Mouse (Mus musculus) midbrain, embryonic 13.5 days (tissue): ENCODE results near the gene Syt17. TPM values are rescaled to one million over a fixed set of nuclear protein-coding genes. Genes with fewer than 3 reads are reported as not detected.
A peak's percentile ranks its signal among the peaks of the same experiment; 100 is the strongest.

Source experiments
- ATAC-seq: fragments of 200-750 bp; cut with Nextera tagmentation; 2 replicates; pipeline ENCODE4 v1.8.0; 2017; ENCODE audit warnings: mild to moderate bottlenecking, moderate TSS enrichment, moderate library complexity
- H3K27ac ChIP-seq: fragments of 300-500 bp; sonication (generic); 2 replicates; pipeline ENCODE4 v1.5.1; 2015; ENCODE audit warnings: inconsistent platforms, mild to moderate bottlenecking, moderate library complexity
- H3K27me3 ChIP-seq: fragments of 300-500 bp; sonication (generic); 2 replicates; pipeline ENCODE4 v1.6.1; 2015; ENCODE audit warnings: mild to moderate bottlenecking, inconsistent platforms
- H3K36me3 ChIP-seq: fragments of 300-500 bp; sonication (generic); 2 replicates; pipeline ENCODE4 v1.6.1; 2015; ENCODE audit warnings: mild to moderate bottlenecking, inconsistent platforms
- H3K4me1 ChIP-seq: fragments of 300-500 bp; sonication (generic); replicated peaks from 2 replicates; pipeline ENCODE4 v1.6.1; 2015; ENCODE audit warnings: inconsistent platforms
- H3K4me2 ChIP-seq: fragments of 300-500 bp; sonication (generic); replicated peaks from 2 replicates; pipeline ENCODE4 v1.6.1; 2015; ENCODE audit warnings: moderate library complexity, mild to moderate bottlenecking, inconsistent platforms
- H3K4me3 ChIP-seq: fragments of 300-500 bp; sonication (generic); replicated peaks from 2 replicates; pipeline ENCODE4 v1.5.1; 2015; ENCODE audit warnings: mild to moderate bottlenecking, inconsistent platforms
- H3K9ac ChIP-seq: fragments of 300-500 bp; sonication (generic); replicated peaks from 2 replicates; pipeline ENCODE4 v1.6.1; 2015; ENCODE audit warnings: mild to moderate bottlenecking, inconsistent platforms
- H3K9me3 ChIP-seq: fragments of 300-500 bp; sonication (generic); 2 replicates; pipeline ENCODE4 v1.6.1; 2016; ENCODE audit warnings: mild to moderate bottlenecking, inconsistent platforms
- WGBS: fragments of 180-500 bp; shearing (Covaris S2); methylation state at CpG from one replicate; pipeline ENCODE4 v1.1.7; 2015; 5-methylcytosine and 5-hydroxymethylcytosine counted together
- polyA plus RNA-seq: library from polyadenylated mRNA; unstranded; fragments of >200 nt; fragmentation: Nextera tagmentation; extraction: Ambion mirVana; gene quantifications from 2 replicates; pipeline ENCODE4 v1.2.1, GENCODE M21; 2015

Syt17 gene
- polyA plus RNA-seq, 1 experiment from 2014 or later: 9.6 TPM

DNA sequence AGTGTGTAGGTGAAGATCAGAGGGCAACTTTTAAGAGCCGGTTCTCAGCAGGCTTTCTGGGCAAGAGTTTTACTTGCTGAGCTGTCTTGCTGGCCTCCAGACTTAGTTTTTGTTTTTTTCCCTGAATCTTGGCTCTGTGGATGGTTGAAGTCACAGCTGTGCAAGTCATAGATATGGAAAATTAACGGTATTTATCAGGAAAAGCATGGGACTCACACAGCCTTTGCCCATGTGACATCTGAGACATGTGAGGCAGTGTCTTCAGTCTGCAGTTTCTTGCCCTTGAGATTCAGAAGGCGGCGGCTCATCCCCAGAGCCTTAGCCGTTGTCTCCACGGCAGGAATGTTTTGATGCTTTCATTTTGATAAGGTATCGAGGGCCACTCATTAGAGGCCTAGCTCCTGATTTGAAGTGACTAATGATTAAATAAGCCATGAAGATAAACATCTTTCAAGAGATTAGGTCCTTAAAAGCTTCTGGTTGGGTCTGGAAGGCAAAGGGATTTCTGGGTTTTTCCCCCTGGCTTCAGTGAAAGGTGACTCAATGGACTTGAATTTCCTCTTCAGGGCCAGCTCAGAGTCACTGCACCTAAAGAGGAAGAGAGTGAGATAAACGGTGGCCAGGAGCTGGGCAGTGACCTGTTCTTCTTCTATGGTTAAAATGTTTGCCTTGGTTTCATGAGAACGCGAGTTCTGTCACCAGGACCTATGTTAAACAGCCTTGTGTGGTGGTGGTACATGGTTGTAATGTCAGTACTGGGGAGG, 33.2 kb upstream of the Syt17 start:
- no peak overlapping the region for H3K4me2 ChIP-seq
- 88% methylated on average over 10 of the region's 10 CpGs for WGBS
- H3K27ac ChIP-seq: no peak overlapping the region
- H3K27me3 ChIP-seq: no peaks in the 10 kb centered on the region
- H3K9ac ChIP-seq: no peak overlapping the region
- H3K4me3 ChIP-seq: no peak overlapping the region
- H3K36me3 ChIP-seq: no peaks in the 10 kb centered on the region
- H3K9me3 ChIP-seq: no peaks in the 10 kb centered on the region
- no peaks in the 10 kb centered on the region for H3K4me1 ChIP-seq
- ATAC-seq: no peak

DNA sequence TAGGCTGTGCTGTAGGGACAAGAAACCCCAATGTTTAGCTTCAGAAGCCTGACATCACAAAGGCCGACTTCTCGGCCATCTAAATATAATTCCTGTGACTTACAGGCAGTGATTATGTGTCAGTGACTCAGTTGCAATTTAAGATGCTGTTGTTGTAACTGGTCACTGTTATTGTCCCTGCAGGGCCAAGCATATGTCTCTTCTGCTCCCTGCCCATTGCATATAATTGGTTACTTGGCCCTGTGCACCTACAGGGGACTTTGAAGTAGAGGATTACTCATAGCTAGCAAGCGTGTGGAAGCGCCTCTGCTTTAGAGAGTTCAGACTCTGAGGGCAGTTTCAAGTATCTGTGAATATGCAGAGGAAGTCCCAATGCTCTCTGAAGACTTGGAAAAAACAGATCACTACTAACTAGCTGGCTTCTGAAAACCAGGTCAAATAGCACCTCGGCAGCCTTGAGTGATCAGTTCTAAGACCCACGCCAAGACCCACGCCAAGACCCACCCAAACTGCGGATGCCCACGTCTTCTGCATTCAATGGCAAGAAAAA, 32.2 kb upstream of the Syt17 start:
- Histone ChIP-seq H3K27me3 (no peaks in the 10 kb centered on the region), H3K9me3 (no peaks in the 10 kb centered on the region), H3K4me3 (no peak overlapping the region), H3K27ac (no peak overlapping the region), H3K36me3 (no peaks in the 10 kb centered on the region), H3K4me2 (no peak overlapping the region), H3K9ac (no peak overlapping the region), H3K4me1 (no peaks in the 10 kb centered on the region)
- WGBS: 92% methylated on average over 9 of the region's 9 CpGs
- no peak for ATAC-seq

DNA sequence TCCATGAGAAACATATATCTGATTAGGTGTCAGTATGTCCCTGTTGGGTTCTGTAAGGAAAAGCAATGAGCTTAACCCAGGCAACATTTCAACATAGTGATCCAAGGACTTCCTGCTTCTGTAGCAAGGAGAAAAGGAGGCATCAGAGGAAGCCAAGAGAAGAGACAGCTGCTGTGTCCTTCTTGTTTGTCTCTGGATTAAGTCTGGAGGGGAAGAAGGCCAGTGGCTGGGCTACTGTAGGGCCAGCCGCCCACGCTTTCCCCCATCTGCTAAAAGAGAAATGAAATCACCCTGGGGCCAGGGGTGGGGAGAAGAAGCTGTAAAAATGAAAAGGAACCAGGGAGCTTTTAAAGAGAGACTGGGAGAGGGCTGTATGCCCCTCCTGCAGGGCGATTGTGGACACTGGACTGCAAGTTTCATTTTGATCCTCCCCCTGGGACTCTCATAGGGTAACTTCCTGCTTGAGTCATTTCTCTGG, 30.9 kb upstream of the Syt17 start:
- no peak overlapping the region for H3K27ac ChIP-seq
- no peaks in the 10 kb centered on the region for H3K4me1 ChIP-seq
- no peak overlapping the region for H3K4me3 ChIP-seq
- H3K4me2 ChIP-seq: no peak overlapping the region
- H3K9ac ChIP-seq: no peak overlapping the region
- no peaks in the 10 kb centered on the region for H3K36me3 ChIP-seq
- no peak for ATAC-seq
- 55% methylated on average over 3 of the region's 3 CpGs for whole genome bisulfite sequencing
- H3K27me3 ChIP-seq: no peaks in the 10 kb centered on the region
- H3K9me3 ChIP-seq: no peaks in the 10 kb centered on the region

DNA sequence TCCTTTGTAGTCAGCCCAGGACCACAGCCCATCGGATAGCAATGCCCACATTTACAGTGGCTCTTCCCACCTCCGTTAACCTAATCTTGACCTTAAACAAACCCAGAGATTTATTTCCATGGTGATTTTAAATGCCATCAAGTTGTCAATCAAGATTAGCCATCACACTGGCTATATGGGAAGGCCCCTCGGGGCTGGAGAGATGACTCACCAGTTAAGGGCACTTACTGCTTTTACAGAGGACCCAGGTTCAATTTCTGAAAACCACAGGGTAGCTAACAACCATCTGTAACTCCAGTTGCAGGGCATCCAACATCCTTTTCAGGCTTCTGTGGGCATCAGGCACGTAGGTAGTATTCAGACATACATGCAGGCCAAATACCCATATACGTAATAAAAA, 28.4 kb upstream of the Syt17 start:
- no peak overlapping the region for H3K4me3 ChIP-seq
- no peak overlapping the region for H3K4me2 ChIP-seq
- ATAC-seq: no peak
- H3K36me3 ChIP-seq: no peaks in the 10 kb centered on the region
- no peaks in the 10 kb centered on the region for H3K4me1 ChIP-seq
- WGBS: 53% methylated on average over 5 of the region's 5 CpGs
- H3K27ac ChIP-seq: no peak overlapping the region
- H3K9ac ChIP-seq: no peak overlapping the region
- no peaks in the 10 kb centered on the region for H3K9me3 ChIP-seq
- no peaks in the 10 kb centered on the region for H3K27me3 ChIP-seq

DNA sequence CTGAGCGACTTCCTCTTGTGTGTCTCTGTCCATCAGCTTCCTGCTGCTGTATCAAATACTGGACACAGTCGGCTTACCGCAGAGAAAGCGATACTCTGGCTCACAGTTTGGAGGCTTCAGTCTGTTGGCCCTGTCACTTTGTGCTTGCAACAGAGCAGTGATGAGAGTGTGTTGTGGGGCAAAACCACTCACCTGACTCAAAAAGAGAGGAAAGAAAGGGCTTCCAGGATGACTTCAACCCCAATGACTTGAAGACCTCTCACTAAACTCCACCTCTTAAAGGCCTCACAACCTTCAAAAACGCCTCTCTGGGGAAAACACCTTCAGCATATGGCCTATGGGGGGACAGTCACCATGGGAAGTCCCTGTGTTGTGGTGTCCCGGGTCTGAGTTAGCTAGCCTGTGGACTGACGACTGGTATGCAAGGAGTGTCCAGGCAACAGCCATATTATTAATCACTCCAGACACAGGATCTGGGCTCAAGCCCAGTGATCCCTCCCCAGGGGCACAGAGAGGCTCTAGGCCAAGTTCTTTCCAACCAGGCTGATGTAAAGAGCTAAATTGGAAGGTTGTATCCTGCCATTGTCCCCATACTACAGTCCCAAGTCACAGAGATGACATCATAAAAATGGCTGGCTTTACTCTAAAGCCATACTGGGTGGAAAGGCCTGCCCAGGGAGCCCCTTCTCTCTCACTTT, 27.1 kb upstream of the Syt17 start:
- 89% methylated on average over 7 of the region's 7 CpGs for WGBS
- Histone ChIP-seq H3K27ac (no peak overlapping the region), H3K9ac (no peak overlapping the region)

DNA sequence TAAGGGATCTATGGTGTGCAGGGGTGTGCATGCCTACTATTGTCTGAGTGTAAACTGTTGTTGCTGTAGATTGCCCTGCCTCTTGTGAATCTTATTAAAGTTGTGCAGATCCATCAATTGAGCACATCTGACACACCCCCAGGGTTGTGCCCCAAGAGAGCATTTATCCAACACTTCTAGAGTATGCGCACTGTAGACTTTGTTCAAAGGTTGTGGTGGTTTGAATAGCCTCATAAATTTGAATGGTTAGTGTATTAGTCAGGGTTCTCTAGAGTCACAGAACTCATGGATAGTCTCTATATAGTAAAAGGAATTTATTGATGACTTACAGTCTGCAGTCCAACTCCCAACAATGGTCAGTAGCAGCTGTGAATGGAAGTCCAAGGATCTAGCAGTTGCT, 24.9 kb upstream of the Syt17 start:
- no peaks in the 10 kb centered on the region for H3K27me3 ChIP-seq
- no peak overlapping the region for H3K27ac ChIP-seq
- no peaks in the 10 kb centered on the region for H3K36me3 ChIP-seq
- no peak overlapping the region for H3K4me2 ChIP-seq
- no peak overlapping the region for H3K9ac ChIP-seq
- no peak for ATAC-seq
- WGBS: 80% methylated on average over 1 of the region's 1 CpGs
- H3K4me3 ChIP-seq: no peak overlapping the region
- no peaks in the 10 kb centered on the region for H3K9me3 ChIP-seq
- no peaks in the 10 kb centered on the region for H3K4me1 ChIP-seq

More for the DNA sequence above, 27.1 kb upstream of the Syt17 start:
- Histone ChIP-seq H3K4me2 (no peak overlapping the region), H3K4me1 (no peaks in the 10 kb centered on the region), H3K9me3 (no peaks in the 10 kb centered on the region), H3K4me3 (no peak overlapping the region), H3K27me3 (no peaks in the 10 kb centered on the region), H3K36me3 (no peaks in the 10 kb centered on the region)
- no peak for ATAC-seq

DNA sequence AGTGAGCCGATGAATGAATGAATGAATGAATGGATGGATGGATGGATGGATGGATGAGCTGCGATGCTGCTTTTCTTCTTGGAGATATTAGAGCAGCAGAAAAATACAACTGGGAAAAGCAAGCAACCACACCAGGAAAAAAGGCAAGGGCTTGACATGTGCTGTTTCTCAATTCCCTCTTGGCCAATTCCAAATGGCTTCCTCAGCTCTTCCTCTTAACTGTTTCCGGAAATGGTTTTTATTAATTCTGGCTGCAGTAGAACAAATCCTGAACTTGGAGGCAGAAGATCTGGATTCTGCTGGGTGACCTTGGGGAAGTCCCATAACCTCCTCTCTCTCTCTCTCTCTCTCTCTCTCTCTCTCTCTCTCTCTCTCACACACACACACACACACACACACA, 20.0 kb upstream of the Syt17 start:
- no peak for ATAC-seq
- Histone ChIP-seq H3K9ac (no peak overlapping the region), H3K4me1 (peaks cover 7% of the 10 kb centered on the region), H3K27me3 (no peaks in the 10 kb centered on the region), H3K27ac (no peak overlapping the region), H3K36me3 (no peaks in the 10 kb centered on the region), H3K4me3 (no peak overlapping the region), H3K4me2 (no peak overlapping the region), H3K9me3 (no peaks in the 10 kb centered on the region)
- 92% methylated on average over 3 of the region's 3 CpGs for WGBS

DNA sequence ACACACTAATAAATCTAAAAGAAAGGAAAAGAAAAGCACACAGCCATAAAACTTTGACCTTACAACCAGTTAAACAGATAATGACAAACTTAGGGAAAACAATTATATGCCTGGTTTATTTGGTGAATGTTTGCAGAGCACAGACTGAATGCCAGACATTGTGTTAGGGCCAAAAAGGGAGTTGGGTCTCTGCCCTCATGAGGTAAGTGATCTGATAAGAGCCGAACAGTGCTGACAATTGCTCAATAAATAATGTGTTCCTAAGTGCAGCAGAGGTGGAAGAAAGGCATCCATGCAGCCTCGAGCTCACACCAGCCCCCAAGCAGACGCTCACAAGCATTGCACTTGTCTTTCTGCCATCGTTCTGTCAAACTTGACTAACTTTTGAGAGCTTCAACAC, 16.4 kb upstream of the Syt17 start:
- ATAC-seq: no peak
- Histone ChIP-seq H3K27ac (no peak overlapping the region), H3K4me2 (no peak overlapping the region), H3K36me3 (no peaks in the 10 kb centered on the region), H3K27me3 (no peaks in the 10 kb centered on the region), H3K4me3 (no peak overlapping the region), H3K9me3 (no peaks in the 10 kb centered on the region), H3K9ac (no peak overlapping the region), H3K4me1 (peaks cover 27% of the 10 kb centered on the region)
- WGBS: 78% methylated on average over 4 of the region's 4 CpGs

DNA sequence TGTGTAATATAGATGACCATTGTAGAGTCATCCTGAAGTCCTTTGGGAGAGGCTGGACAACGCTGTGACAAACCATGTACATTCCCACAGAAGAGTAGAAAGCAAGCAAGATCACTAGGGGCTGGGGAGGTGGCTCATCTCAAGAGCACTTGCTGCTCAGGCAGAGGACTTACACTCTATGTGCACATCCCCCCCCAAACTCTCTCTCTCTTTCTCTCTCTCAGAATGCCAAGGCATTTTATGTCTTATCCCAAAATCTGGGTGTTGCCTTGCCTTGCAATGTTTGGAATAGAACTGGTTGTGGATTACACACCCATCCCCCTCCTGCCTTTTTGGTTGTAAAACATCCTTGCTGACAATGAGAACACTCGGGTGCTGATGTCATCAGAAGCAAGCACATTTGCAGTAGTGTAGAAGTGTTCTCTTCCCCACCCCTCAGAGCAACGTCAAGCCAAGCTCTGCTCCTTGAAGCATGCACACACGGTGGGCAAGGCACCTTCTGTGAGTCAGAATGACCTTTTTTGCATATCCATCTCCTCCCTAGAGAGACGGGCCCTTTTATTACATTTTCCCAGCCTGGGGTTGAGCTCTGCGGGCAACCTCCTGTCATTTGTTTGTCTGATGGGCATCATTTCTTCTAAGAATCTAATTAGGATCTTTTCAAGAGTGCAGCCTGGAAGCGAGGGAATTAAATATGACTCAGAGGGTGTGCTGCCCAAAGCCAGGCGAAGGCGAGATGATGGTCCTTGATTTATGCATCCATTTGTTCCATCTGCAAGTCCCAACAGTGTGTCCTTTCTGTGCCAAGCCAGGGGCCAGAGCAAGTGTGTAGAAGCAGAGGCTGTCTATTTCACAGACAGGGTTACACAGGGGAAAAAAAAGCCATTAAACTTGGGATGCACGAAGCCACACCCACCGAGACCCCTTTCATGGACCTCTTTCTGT, 15.1 kb upstream of the Syt17 start:
- Histone ChIP-seq H3K4me1 (peaks cover 27% of the 10 kb centered on the region), H3K27ac (no peak overlapping the region), H3K9me3 (no peaks in the 10 kb centered on the region), H3K36me3 (no peaks in the 10 kb centered on the region), H3K4me2 (no peak overlapping the region), H3K4me3 (no peak overlapping the region), H3K9ac (no peak overlapping the region), H3K27me3 (no peaks in the 10 kb centered on the region)
- 36% methylated on average over 11 of the region's 11 CpGs for WGBS
- ATAC-seq: peak; percentile 68; the same call in 1 of the 2 replicates

DNA sequence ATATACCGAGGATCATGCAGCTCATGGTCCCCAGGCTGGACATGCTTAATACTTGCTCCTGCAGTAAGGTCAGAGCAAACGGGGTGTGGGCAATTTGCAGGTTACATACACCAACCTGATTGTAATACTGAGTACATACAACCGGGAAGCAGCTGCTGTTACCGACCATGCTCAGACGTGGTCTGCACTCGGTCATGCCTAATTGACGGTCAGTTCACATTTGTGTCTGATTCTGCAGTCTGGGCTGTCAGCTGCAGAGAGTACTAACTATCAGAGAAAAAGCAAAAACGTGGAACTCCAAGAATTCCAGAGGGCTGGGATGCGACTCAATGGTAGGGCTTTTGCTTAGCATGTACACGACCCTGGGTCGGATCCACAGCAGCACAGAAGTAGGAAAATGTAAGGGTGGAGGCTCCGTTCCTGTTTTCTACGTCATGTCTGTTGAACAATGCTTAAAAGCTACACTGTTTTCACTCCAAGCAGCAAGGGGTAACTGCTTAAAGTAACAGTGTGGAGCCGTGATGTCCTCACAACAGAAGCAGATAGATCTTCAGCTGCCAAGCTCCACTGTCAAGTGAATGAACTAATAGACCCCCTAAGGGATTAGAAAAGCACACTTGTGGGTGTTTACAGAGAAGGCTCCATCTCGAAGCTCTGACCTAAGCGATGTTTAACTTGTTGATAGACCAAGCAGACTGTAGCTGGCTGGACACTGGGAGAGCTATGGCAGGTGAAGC, 13.5 kb upstream of the Syt17 start:
- 57% methylated on average over 16 of the region's 16 CpGs for WGBS
- no peaks in the 10 kb centered on the region for H3K27me3 ChIP-seq
- 0 out of 2 replicates have a peak, but pooled peaks have one; percentile 13 for ATAC-seq
- H3K4me2 ChIP-seq: no peak overlapping the region
- no peaks in the 10 kb centered on the region for H3K9me3 ChIP-seq
- no peak overlapping the region for H3K4me3 ChIP-seq
- H3K4me1 ChIP-seq: peaks cover 27% of the 10 kb centered on the region
- H3K27ac ChIP-seq: no peak overlapping the region
- H3K36me3 ChIP-seq: no peaks in the 10 kb centered on the region
- H3K9ac ChIP-seq: no peak overlapping the region

DNA sequence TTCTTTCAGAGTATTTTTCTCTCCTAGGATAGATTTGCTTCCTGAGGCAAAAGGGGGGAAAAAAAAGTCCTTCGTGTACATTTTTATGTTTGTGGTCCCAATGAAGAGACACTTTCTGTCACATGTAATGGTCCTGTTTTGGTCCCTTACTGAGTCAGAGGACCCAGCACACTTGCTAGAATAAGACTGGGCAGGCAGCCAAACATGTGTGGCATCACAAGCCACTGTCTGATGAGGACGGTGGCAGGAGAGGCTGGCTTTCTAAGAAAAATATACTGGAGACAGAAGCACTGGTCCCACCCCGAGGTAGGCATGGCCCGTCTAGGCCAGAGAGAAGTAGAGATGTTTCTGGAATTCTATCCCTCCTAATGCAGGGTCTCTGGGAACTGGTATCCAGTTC, 5.7 kb upstream of the Syt17 start:
- no peak for ATAC-seq
- H3K27ac ChIP-seq: no peak overlapping the region
- H3K36me3 ChIP-seq: no peaks in the 10 kb centered on the region
- 73% methylated on average over 4 of the region's 4 CpGs for WGBS
- no peaks in the 10 kb centered on the region for H3K9me3 ChIP-seq
- H3K4me3 ChIP-seq: no peak overlapping the region
- H3K27me3 ChIP-seq: no peaks in the 10 kb centered on the region
- no peak overlapping the region for H3K9ac ChIP-seq
- peaks cover 2% of the 10 kb centered on the region; the same call in 1 of the 2 replicates for H3K4me1 ChIP-seq
- H3K4me2 ChIP-seq: no peak overlapping the region
